Mouse (Mus musculus) lung, postnatal 10 days (tissue): ENCODE measurements around the gene Tas2r139.
"Not testable (repeated sequence)": the region's sequence is repeated elsewhere in the genome, so short reads cannot be mapped to it uniquely, and the experiment has no call there.

Source experiments
- DNase-seq: peaks from one replicate; pipeline ENCODE4 v3.0.0; 2021

The Tas2r139 gene

GRCm38 (mm10) chr6:42140636-42141035 is at the start of gene Tas2r139:
TSS of gene Tas2r139 (plus strand) at chr6:42140936.
- DNase-seq, result no peak

- not testable (repeated sequence) for DNase-seq
These were observed 10.4 kb downstream of the Tas2r139 start for GRCm38 (mm10) chr6:42151115-42151514.

GRCm38 (mm10) chr6:42182462-42182861 is 41.7 kb downstream of the Tas2r139 start:
- no peak for DNase-seq

GRCm38 (mm10) chr6:42186230-42186629 is 45.5 kb downstream of the Tas2r139 start:
- DNase-seq, result no peak
